Mouse (Mus musculus) hindbrain, postnatal 0 days (tissue): Measurements from ENCODE around the gene Myo1d. TPM values are rescaled to one million over a fixed set of nuclear protein-coding genes. Genes with fewer than 3 reads are reported as not detected.

Experiments used
- ATAC-seq: fragments of 200-750 bp; cut with Nextera tagmentation; 2 replicates; pipeline ENCODE4 v1.8.0; 2017; ENCODE audit warnings: mild to moderate bottlenecking, moderate TSS enrichment, moderate library complexity
- DNase-seq: peaks from one replicate; pipeline ENCODE4 v3.0.0-alpha.2; 2015; ENCODE audit warnings: low spot score
- H3K27ac ChIP-seq: fragments of 300-500 bp; sonication (generic); 2 replicates; pipeline ENCODE4 v1.5.1; 2014; ENCODE audit warnings: mild to moderate bottlenecking
- H3K27me3 ChIP-seq: fragments of 300-500 bp; sonication (generic); 2 replicates; pipeline ENCODE4 v1.6.1; 2014; ENCODE audit warnings: low read length, mixed read lengths; ENCODE audit not compliant: insufficient read depth
- H3K36me3 ChIP-seq: fragments of 300-500 bp; sonication (generic); 2 replicates; pipeline ENCODE4 v1.6.1; 2014; ENCODE audit warnings: low read length, mixed read lengths; ENCODE audit not compliant: insufficient read depth
- H3K4me1 ChIP-seq: fragments of 300-500 bp; sonication (generic); 2 replicates; pipeline ENCODE4 v1.6.1; 2014; ENCODE audit warnings: antibody characterized with exemption, low read length, mixed read lengths; ENCODE audit not compliant: insufficient read depth
- H3K4me2 ChIP-seq: fragments of 300-500 bp; sonication (generic); 2 replicates; pipeline ENCODE4 v1.6.1; 2014; ENCODE audit warnings: low read depth, mild to moderate bottlenecking, low read length, moderate library complexity, mixed read lengths
- H3K4me3 ChIP-seq: fragments of 300-500 bp; sonication (generic); 2 replicates; pipeline ENCODE4 v1.5.1; 2014; ENCODE audit warnings: low read length
- H3K9ac ChIP-seq: fragments of 300-500 bp; sonication (generic); replicated peaks from 2 replicates; pipeline ENCODE4 v1.6.1; 2014; ENCODE audit warnings: mild to moderate bottlenecking, low read length, moderate library complexity, mixed read lengths
- H3K9me3 ChIP-seq: fragments of 300-500 bp; sonication (generic); 2 replicates; pipeline ENCODE4 v1.6.1; 2016; ENCODE audit warnings: low read length, mixed read lengths
- CTCF ChIP-seq: IDR thresholded peaks from 2 replicates; pipeline ENCODE4 v1.5.1; 2016; ENCODE audit warnings: antibody characterized with exemption, control low read depth, low read depth
- WGBS: fragments of 180-500 bp; shearing (Covaris S2); extraction: QIAGEN DNeasy Blood & Tissue Kit; methylation state at CpG from one replicate; pipeline ENCODE4 v1.1.7; 2014; 5-methylcytosine and 5-hydroxymethylcytosine counted together
- polyA plus RNA-seq: library from polyadenylated mRNA; unstranded; fragments of >200 nt; fragmentation: Nextera tagmentation; extraction: Ambion mirVana; gene quantifications from 2 replicates; pipeline ENCODE4 v1.2.1, GENCODE M21; 2015
- total RNA-seq: library from RNA; depleted of rRNA; stranded (reverse); fragments of >200 nt; gene quantifications from 2 replicates; pipeline ENCODE4 v1.2.3, GENCODE M21; 2014

Myo1d gene
- total and polyA plus RNA-seq, 2 experiments from 2014 or later: 1.8 to 2.6 TPM

GRCm38 (mm10) chr11:80682745-80683144, 97.1 kb downstream of the Myo1d start:
- ATAC-seq: no peak
- H3K4me2 ChIP-seq: no peak overlapping the region

GRCm38 (mm10) chr11:80673013-80673412, 106.8 kb downstream of the Myo1d start:
- H3K9me3 ChIP-seq: no peaks in the 10 kb centered on the region

More at GRCm38 (mm10) chr11:80682745-80683144, 97.1 kb downstream of the Myo1d start:
- Histone ChIP-seq H3K4me1 (no peaks in the 10 kb centered on the region), H3K4me3 (no peak overlapping the region), H3K27ac (no peak overlapping the region), H3K27me3 (no peaks in the 10 kb centered on the region), H3K36me3 (no peaks in the 10 kb centered on the region), H3K9me3 (no peaks in the 10 kb centered on the region), H3K9ac (no peak overlapping the region)
- TF ChIP-seq CTCF: no peak
- no peak for DNase-seq
- 69% methylated on average over 3 of the region's 3 CpGs for WGBS

GRCm38 (mm10) chr11:80670391-80670790, 109.4 kb downstream of the Myo1d start:
- DNase-seq (peak; percentile 90), ATAC-seq (peak; percentile 94)
- peak; percentile 84 for TF ChIP-seq CTCF
- Histone ChIP-seq H3K9ac (no peak overlapping the region; the same call in 1 of the 2 replicates), H3K4me2 (no peak overlapping the region; the same call in 1 of the 2 replicates), H3K4me1 (no peaks in the 10 kb centered on the region; the same call in 1 of the 2 replicates), H3K36me3 (no peaks in the 10 kb centered on the region), H3K9me3 (no peaks in the 10 kb centered on the region), H3K27me3 (no peaks in the 10 kb centered on the region), H3K4me3 (no peak overlapping the region), H3K27ac (peak overlapping the region; percentile 70; the same call in 1 of the 2 replicates)
- 26% methylated on average over 1 of the region's 1 CpGs for WGBS

More at GRCm38 (mm10) chr11:80673013-80673412, 106.8 kb downstream of the Myo1d start:
- H3K4me1 ChIP-seq: no peaks in the 10 kb centered on the region; the same call in 1 of the 2 replicates
- ATAC-seq: no peak
- no peaks in the 10 kb centered on the region for H3K36me3 ChIP-seq
- no peak for DNase-seq
- no peak overlapping the region for H3K27ac ChIP-seq
- no peak overlapping the region for H3K9ac ChIP-seq
- no peaks in the 10 kb centered on the region for H3K27me3 ChIP-seq
- 39% methylated on average over 7 of the region's 7 CpGs for WGBS
- TF ChIP-seq CTCF: no peak
- H3K4me2 ChIP-seq: no peak overlapping the region
- no peak overlapping the region for H3K4me3 ChIP-seq

- no peak for TF ChIP-seq CTCF
- no peak for ATAC-seq
- no peaks in the 10 kb centered on the region for H3K27me3 ChIP-seq
- 48% methylated on average over 4 of the region's 4 CpGs for WGBS
- H3K9ac ChIP-seq: no peak overlapping the region; the same call in 1 of the 2 replicates
- H3K27ac ChIP-seq: peak overlapping the region; percentile 70
- H3K36me3 ChIP-seq: no peaks in the 10 kb centered on the region
- H3K4me1 ChIP-seq: no peaks in the 10 kb centered on the region; the same call in 1 of the 2 replicates
- no peak overlapping the region; the same call in 1 of the 2 replicates for H3K4me2 ChIP-seq
- H3K9me3 ChIP-seq: no peaks in the 10 kb centered on the region
- H3K4me3 ChIP-seq: no peak overlapping the region
- DNase-seq: peak; percentile 39
These were observed 109.9 kb downstream of the Myo1d start for GRCm38 (mm10) chr11:80669934-80670333.

GRCm38 (mm10) chr11:80666211-80666610, 113.6 kb downstream of the Myo1d start:
- DNase-seq: no peak
- no peak for ATAC-seq
- Histone ChIP-seq H3K27me3 (no peaks in the 10 kb centered on the region), H3K9me3 (no peaks in the 10 kb centered on the region), H3K9ac (no peak overlapping the region), H3K4me1 (no peaks in the 10 kb centered on the region; the same call in 1 of the 2 replicates), H3K36me3 (no peaks in the 10 kb centered on the region), H3K27ac (no peak overlapping the region), H3K4me2 (no peak overlapping the region), H3K4me3 (no peak overlapping the region)
- TF ChIP-seq CTCF: no peak
- 91% methylated on average over 8 of the region's 8 CpGs for WGBS

GRCm38 (mm10) chr11:80664261-80664660, 115.6 kb downstream of the Myo1d start:
- no peaks in the 10 kb centered on the region for H3K9me3 ChIP-seq
- no peak overlapping the region for H3K9ac ChIP-seq
- H3K4me2 ChIP-seq: no peak overlapping the region
- no peak for DNase-seq
- TF ChIP-seq CTCF: no peak
- no peak overlapping the region for H3K27ac ChIP-seq
- H3K27me3 ChIP-seq: no peaks in the 10 kb centered on the region
- H3K4me3 ChIP-seq: no peak overlapping the region
- H3K36me3 ChIP-seq: no peaks in the 10 kb centered on the region
- H3K4me1 ChIP-seq: no peaks in the 10 kb centered on the region
- WGBS: 89% methylated on average over 3 of the region's 3 CpGs
- ATAC-seq: no peak

GRCm38 (mm10) chr11:80645111-80645510, 134.7 kb downstream of the Myo1d start:
- no peaks in the 10 kb centered on the region for H3K4me1 ChIP-seq
- H3K9me3 ChIP-seq: no peaks in the 10 kb centered on the region
- no peak overlapping the region for H3K27ac ChIP-seq
- ATAC-seq: no peak
- no peak for DNase-seq
- no peaks in the 10 kb centered on the region for H3K27me3 ChIP-seq
- no peak overlapping the region for H3K9ac ChIP-seq
- WGBS: 88% methylated on average over 5 of the region's 5 CpGs
- H3K36me3 ChIP-seq: no peaks in the 10 kb centered on the region
- no peak overlapping the region for H3K4me2 ChIP-seq
- no peak for TF ChIP-seq CTCF
- H3K4me3 ChIP-seq: no peak overlapping the region
